Mouse (Mus musculus) T-cell, adult 2 months (primary cell): ENCODE results near the gene Frmd5.
"Not testable (repeated sequence)": the region's sequence is repeated elsewhere in the genome, so short reads cannot be mapped to it uniquely, and the experiment has no call there.

ENCODE experiments used
- DNase-seq: peaks from one replicate; pipeline ENCODE4 v3.0.0; 2022; ENCODE audit warnings: low spot score

Gene Frmd5

GRCm38 (mm10) chr2:121806959-121807653 lies at the start of gene Frmd5:
Gene Frmd5, minus strand, starts transcription at chr2:121807087.
- DNase-seq: peak; percentile 85

GRCm38 (mm10) chr2:121853974-121854373 lies 47.1 kb upstream of the Frmd5 start:
- DNase-seq: no peak

GRCm38 (mm10) chr2:121852045-121852444 lies 45.2 kb upstream of the Frmd5 start:
- DNase-seq: no peak

GRCm38 (mm10) chr2:121846050-121846449 lies 39.2 kb upstream of the Frmd5 start:
- no peak for DNase-seq

DNA sequence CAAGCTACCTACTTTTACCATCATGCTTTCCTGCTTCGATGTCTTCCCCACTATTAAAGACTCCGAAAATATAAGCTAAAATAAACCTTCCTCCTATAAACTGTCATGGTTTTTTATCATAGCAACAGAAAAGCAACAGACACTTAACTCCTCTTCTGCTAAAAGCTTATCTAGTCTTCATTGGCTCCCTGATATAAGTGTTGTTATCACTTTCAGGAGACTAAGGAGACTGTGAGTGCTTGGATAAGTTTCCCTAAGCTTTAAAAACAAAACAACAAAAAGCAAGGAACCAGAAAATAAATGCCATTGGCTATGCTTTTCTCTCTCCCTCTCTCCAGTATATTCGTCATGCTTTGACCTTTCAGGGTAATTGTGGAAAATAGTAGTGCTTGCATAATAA lies 35.4 kb upstream of the Frmd5 start:
- DNase-seq: no peak

- no peak for DNase-seq
These were observed 34.6 kb upstream of the Frmd5 start for GRCm38 (mm10) chr2:121841453-121841852.

DNA sequence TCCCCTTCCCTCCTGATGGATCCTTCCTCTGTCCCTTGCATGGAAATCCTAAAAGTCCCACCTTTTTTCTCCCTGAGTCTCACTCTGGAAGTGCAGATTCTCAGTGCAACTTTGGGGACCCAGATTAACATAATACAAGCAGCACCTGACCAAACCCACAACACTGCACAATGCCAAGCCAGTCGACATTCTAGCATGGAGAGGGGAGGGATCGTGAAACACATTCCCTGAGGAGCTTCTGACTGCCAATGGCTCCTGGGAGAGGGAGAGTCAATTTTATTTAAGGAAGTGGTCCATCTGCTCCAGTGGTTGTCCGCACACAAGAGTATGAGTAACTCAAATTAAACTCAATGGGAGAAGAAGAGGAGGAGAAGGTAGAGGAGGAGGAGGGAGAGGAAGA lies 28.0 kb upstream of the Frmd5 start:
- DNase-seq: no peak

DNA sequence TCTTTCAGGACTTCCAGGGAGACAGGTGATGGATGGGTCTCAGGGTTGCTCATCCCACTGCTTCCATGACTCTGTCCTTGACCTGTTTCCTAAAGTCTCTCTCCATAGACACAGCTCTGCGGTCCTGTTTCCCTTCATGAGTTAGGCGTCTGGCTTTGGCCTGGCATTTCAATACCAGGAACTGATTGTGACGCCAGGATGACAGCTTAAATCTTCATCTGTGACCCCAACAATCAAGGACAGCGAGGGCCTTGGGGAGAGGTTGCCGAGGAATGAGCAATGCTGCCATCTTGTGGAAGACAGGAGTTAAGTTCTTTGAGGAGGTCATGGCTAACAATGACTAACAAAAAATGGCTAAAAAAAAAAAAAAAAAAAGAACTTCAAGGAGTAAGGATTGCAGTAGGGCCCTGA lies 25.6 kb upstream of the Frmd5 start:
- peak; percentile 33 for DNase-seq

- no peak for DNase-seq
These were observed 21.5 kb upstream of the Frmd5 start for GRCm38 (mm10) chr2:121828411-121828810.

DNA sequence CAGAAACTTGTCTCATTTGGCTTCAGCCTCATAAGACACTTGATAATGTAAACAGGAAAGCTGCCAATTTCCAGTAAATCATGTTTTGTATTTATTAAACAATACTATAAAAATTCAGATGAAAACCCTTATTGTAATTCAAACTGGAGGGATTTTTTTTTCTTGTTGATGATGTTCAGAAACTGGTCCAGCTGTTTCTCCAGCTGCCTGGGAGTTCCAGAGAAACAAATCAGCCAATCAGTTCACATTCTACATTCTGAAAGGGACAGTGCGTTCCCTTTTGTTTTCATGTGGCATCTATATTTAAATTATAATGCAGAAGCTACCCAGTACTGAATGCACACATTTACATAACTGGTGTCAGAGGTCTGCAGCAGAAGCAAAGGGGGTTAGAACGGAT lies 19.3 kb upstream of the Frmd5 start:
- DNase-seq: no peak

GRCm38 (mm10) chr2:121824653-121825052 lies 17.8 kb upstream of the Frmd5 start:
- no peak for DNase-seq

DNA sequence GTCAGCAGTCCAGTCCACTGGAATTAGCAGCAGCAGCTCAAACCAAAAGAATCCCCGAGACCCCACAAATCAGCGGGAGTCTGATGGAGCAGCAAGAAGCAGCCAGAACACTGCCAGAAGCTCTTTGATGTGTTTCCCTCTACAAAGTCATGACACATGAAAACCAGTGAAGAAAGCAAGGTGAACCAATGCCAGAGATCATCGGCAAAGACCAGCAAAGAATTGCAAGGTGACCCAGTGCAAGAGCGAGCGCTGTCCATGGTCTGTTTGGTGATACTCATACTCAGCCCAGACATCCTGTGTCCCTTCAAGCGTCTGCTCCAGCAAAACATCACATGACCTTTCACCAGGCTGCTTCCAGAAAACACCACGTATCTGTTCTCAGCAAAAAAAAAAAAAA lies 14.9 kb upstream of the Frmd5 start:
- no peak for DNase-seq

DNA sequence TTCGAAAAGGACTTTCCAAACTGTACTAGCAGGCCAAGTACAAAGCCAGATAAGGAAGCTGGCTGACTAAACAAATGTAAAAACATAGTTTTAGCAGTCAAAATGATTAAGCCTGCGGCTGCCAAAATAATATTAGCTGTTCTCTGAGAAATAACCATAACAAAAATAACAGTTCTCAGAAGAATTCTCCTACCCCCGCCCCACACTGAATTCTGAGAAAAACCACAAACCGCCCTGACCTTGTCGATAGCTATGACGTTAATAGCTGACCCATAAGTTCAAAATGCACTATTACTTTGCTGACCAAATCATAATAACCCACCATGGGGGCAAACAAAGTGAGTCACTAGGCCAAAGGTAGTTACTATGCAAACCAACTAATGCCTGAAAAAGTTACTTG lies 4.0 kb upstream of the Frmd5 start:
- DNase-seq: not testable (repeated sequence)

GRCm38 (mm10) chr2:121809126-121809525 lies 2.2 kb upstream of the Frmd5 start:
- DNase-seq: no peak

DNA sequence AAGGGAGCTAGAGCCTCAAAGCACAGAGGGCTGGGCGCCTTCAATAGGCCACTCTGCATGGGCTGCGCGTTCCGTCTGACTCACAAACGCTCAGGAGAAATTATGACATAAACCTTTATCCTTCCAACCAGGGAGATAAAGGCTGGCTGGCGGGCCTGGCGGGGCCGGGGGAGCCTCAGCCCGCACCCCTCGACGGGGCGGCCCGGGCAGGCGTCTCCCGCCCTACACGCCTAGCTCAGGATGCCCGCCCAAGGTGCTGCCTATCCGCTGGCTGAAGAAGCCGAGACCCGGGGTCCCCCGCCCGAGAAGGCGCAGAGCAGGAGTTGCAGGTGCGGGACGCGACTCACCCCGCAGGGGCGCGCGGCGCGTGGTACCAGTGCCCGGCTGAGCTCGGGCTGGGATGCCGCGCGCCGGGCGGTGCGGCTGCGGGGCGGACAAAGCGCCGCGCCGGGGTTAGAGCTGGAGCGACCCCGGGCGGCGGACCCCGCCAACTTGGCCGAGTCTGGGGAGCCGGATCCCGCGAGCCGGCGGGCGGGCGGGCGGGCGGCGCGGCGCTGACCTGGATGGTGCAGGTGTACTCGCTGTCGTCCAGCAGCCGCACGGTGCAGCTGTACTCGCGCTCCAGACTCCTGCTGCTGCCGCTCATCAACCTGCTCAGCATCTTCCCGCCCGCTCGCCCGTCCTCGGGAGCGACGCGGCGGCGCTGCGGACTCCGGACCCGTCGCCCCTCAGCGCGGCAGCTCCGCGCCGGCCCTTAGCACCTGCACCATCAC lies 530 bp downstream of the Frmd5 start:
- peak; percentile 11 for DNase-seq

DNA sequence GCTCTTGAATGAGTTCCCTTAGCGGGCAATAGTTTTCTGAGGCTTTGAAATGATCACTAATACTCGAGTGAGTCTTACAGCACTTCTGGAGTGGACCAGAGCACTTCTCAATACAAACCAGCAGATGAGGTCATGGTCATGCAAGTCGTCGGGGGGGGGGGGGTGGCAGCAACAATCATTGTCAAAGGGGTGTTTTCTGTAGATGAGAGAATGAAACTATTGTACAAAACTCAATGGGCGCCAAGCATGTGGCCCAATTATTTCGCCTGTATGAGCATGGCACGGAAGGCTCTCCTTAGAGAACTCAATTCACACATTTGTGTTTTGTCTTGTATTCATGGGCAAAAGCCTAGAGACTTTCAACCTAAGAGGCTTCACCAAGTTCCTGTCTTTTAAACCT lies 7.8 kb downstream of the Frmd5 start:
- DNase-seq: no peak

DNA sequence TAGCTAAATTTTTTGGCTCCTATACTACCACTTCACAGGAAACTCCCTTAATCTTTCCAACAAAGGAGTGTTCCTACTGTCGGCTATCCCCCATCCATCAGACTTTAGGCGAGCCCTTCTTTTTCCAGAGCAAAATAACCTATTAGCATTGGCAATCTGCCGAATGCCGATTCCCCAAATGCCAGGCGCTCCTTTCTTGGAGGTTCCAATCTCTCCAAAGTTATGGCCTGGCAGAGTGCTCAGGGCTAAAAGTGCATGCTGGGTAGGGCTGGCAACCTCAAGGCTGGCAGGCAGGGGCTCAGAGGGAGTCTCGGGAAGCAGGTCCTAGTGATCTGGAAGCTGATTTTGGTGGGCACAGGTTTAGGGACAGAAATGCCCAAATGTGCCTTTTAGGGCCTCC lies 10.9 kb downstream of the Frmd5 start:
- no peak for DNase-seq

- DNase-seq: no peak
These were observed 17.1 kb downstream of the Frmd5 start for GRCm38 (mm10) chr2:121789777-121790176.

GRCm38 (mm10) chr2:121788415-121788814 lies 18.5 kb downstream of the Frmd5 start:
- no peak for DNase-seq

- no peak for DNase-seq
These were observed 19.1 kb downstream of the Frmd5 start for GRCm38 (mm10) chr2:121787767-121788166.

DNA sequence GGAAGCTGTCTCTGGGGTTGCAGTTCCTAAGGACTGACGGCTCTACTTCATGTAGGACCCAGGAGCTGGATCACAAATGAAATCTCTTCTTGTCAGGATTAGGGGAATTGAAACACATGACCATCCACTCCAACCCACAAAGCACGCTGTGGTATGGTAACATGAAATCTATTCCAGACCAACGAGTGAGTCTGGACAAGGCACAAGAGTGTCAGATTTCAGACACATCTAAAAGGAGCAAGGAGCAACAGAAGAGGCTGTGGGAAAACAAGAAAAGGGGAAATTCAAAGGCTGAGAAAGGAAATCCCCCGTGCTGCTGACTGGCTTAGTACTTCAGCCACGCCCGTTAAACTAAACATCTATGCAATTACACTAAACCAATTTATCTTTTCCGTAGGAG lies 19.6 kb downstream of the Frmd5 start:
- DNase-seq: no peak

GRCm38 (mm10) chr2:121776219-121776618 lies 30.7 kb downstream of the Frmd5 start:
- DNase-seq: no peak

- no peak for DNase-seq
These were observed 42.0 kb downstream of the Frmd5 start for GRCm38 (mm10) chr2:121764851-121765250.

- DNase-seq: no peak
These were observed 45.0 kb downstream of the Frmd5 start for GRCm38 (mm10) chr2:121761861-121762260.
